Mouse (Mus musculus): ENCODE data around the gene Extl1. TPM values are rescaled to one million over a fixed set of nuclear protein-coding genes. Genes with fewer than 3 reads are reported as not detected.

Extl1 gene
- polyA plus RNA-seq, 1 experiment from 2014 or later, result 0.36 TPM

Other genes starting within 250 kb of the Extl1 start
- 21.2 and 22.5 TPM in 2 replicates for gene Cep85, start 196.7 kb downstream of the Extl1 start, polyA plus RNA-seq (2015; fragmentation: Nextera tagmentation; extraction: Ambion mirVana)
- not detected in 2 replicates for gene Gm7534, start 180.8 kb downstream of the Extl1 start, polyA plus RNA-seq (2015; fragmentation: Nextera tagmentation; extraction: Ambion mirVana)
- not detected in 2 replicates for gene Catsper4, start 156.5 kb downstream of the Extl1 start, polyA plus RNA-seq (2015; fragmentation: Nextera tagmentation; extraction: Ambion mirVana)
- 0.06 and 0.08 TPM in 2 replicates for gene Cnksr1, start 145.5 kb downstream of the Extl1 start, polyA plus RNA-seq (2015; fragmentation: Nextera tagmentation; extraction: Ambion mirVana)
- gene E130218I03Rik, start 140.2 kb downstream of the Extl1 start, polyA plus RNA-seq (2015; fragmentation: Nextera tagmentation; extraction: Ambion mirVana), result 0.45 and 0.56 TPM in 2 replicates
- 15.5 and 15.7 TPM in 2 replicates for gene Zfp593, start 138.3 kb downstream of the Extl1 start, polyA plus RNA-seq (2015; fragmentation: Nextera tagmentation; extraction: Ambion mirVana)
- gene Gm30191, start 136.9 kb downstream of the Extl1 start, polyA plus RNA-seq (2015; fragmentation: Nextera tagmentation; extraction: Ambion mirVana), result 0.54 and 0.74 TPM in 2 replicates
- 9.3 and 14.2 TPM in 2 replicates for gene Grrp1, start 129.7 kb downstream of the Extl1 start, polyA plus RNA-seq (2015; fragmentation: Nextera tagmentation; extraction: Ambion mirVana)
- gene Pdik1l, start 96.0 kb downstream of the Extl1 start, polyA plus RNA-seq (2015; fragmentation: Nextera tagmentation; extraction: Ambion mirVana), result 35.0 and 37.3 TPM in 2 replicates
- gene Trim63, start 68.7 kb downstream of the Extl1 start, polyA plus RNA-seq (2015; fragmentation: Nextera tagmentation; extraction: Ambion mirVana), result 0.38 and 0.51 TPM in 2 replicates
- gene Slc30a2, start 40.7 kb downstream of the Extl1 start, polyA plus RNA-seq (2015; fragmentation: Nextera tagmentation; extraction: Ambion mirVana), result not detected in 2 replicates
- gene Pafah2, start 12.5 kb upstream of the Extl1 start, polyA plus RNA-seq (2015; fragmentation: Nextera tagmentation; extraction: Ambion mirVana), result 7.8 TPM in 2 replicates
- 6,917 and 6,921 TPM in 2 replicates for gene Stmn1, start 84.5 kb upstream of the Extl1 start, polyA plus RNA-seq (2015; fragmentation: Nextera tagmentation; extraction: Ambion mirVana)
- 20.2 and 21.5 TPM in 2 replicates for gene Paqr7, start 112.8 kb upstream of the Extl1 start, polyA plus RNA-seq (2015; fragmentation: Nextera tagmentation; extraction: Ambion mirVana)
- gene Aunip, start 127.1 kb upstream of the Extl1 start, polyA plus RNA-seq (2015; fragmentation: Nextera tagmentation; extraction: Ambion mirVana), result 2.6 and 2.8 TPM in 2 replicates
- 160 and 163 TPM in 2 replicates for gene Mtfr1l, start 151.5 kb upstream of the Extl1 start, polyA plus RNA-seq (2015; fragmentation: Nextera tagmentation; extraction: Ambion mirVana)
- 9.5 and 11.0 TPM in 2 replicates for gene Selenon, start 168.3 kb upstream of the Extl1 start, polyA plus RNA-seq (2015; fragmentation: Nextera tagmentation; extraction: Ambion mirVana)